Mouse (Mus musculus) embryonic facial prominence, embryonic 14.5 days (tissue): ENCODE measurements around the gene Agap1. TPM values are rescaled to one million over a fixed set of nuclear protein-coding genes. Genes with fewer than 3 reads are reported as not detected.

Experiments
- ATAC-seq: fragments of 200-750 bp; cut with Nextera tagmentation; 2 replicates; pipeline ENCODE4 v1.8.0; 2017; ENCODE audit warnings: low read depth, moderate number of reproducible peaks, moderate TSS enrichment
- DNase-seq: peaks from one replicate; pipeline ENCODE4 v3.0.0-alpha.2; 2015; ENCODE audit warnings: low spot score
- H3K27ac ChIP-seq: fragments of 300-500 bp; sonication (generic); replicated peaks from 2 replicates; pipeline ENCODE4 v1.5.1; 2014; ENCODE audit warnings: low read depth, mild to moderate bottlenecking, low read length, moderate library complexity
- H3K27me3 ChIP-seq: fragments of 300-500 bp; sonication (generic); replicated peaks from 2 replicates; pipeline ENCODE4 v1.6.1; 2014; ENCODE audit warnings: low read length; ENCODE audit not compliant: control insufficient read depth, insufficient read depth
- H3K36me3 ChIP-seq: fragments of 300-500 bp; sonication (generic); 2 replicates; pipeline ENCODE4 v1.6.1; 2014; ENCODE audit warnings: low read length, mixed read lengths; ENCODE audit not compliant: control insufficient read depth, insufficient read depth
- H3K4me1 ChIP-seq: fragments of 300-500 bp; sonication (generic); 2 replicates; pipeline ENCODE4 v1.6.1; 2014; ENCODE audit warnings: antibody characterized with exemption, low read length; ENCODE audit not compliant: control insufficient read depth, insufficient read depth
- H3K4me2 ChIP-seq: fragments of 300-500 bp; sonication (generic); 2 replicates; pipeline ENCODE4 v1.6.1; 2014; ENCODE audit warnings: low read depth, mild to moderate bottlenecking, low read length, moderate library complexity, mixed read lengths
- H3K4me3 ChIP-seq: fragments of 300-500 bp; sonication (generic); 2 replicates; pipeline ENCODE4 v1.5.1; 2014; ENCODE audit warnings: low read depth, mild to moderate bottlenecking, low read length
- H3K9ac ChIP-seq: fragments of 300-500 bp; sonication (generic); 2 replicates; pipeline ENCODE4 v1.6.1; 2014; ENCODE audit warnings: low read depth, mild to moderate bottlenecking, low read length, moderate library complexity, mixed read lengths
- H3K9me3 ChIP-seq: fragments of 300-500 bp; sonication (generic); 2 replicates; pipeline ENCODE4 v1.6.1; 2016; ENCODE audit warnings: low read length; ENCODE audit not compliant: control insufficient read depth
- WGBS: fragments of 180-500 bp; shearing (Covaris S2); extraction: QIAGEN DNeasy Blood & Tissue Kit; methylation state at CpG from one replicate; pipeline ENCODE4 v1.1.7; 2014; 5-methylcytosine and 5-hydroxymethylcytosine counted together
- polyA plus RNA-seq: library from polyadenylated mRNA; unstranded; fragments of >200 nt; fragmentation: Nextera tagmentation; extraction: Ambion mirVana; gene quantifications from 2 replicates; pipeline ENCODE4 v1.2.1, GENCODE M21; 2014

Agap1 gene
- polyA plus RNA-seq, 1 experiment from 2014 or later = 19.9 TPM

DNA sequence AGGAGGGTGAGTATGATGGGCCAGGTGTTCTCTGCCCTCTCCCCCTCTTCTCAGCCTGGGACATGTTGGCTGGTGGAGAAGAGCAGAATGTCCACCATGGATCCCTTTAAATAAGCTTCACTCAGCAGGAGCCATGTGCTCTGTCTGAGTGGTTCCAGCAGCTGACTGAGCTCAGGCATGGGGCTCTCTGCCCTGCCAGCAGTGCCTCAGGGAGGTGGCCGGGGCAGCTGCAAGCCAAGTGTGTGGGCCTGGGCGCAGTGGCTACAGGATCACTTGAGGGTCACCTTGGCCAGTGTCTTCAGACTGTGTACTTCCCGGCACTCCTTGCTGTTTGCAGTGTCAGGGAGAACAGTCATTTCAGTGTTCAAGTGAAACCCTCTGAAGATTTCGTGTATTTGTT lies 183.1 kb downstream of the Agap1 start:
- Histone ChIP-seq H3K4me2 (no peak overlapping the region), H3K9ac (no peak overlapping the region), H3K27ac (no peak overlapping the region), H3K4me1 (no peaks in the 10 kb centered on the region), H3K4me3 (no peak overlapping the region), H3K27me3 (no peaks in the 10 kb centered on the region), H3K36me3 (peaks cover 38% of the 10 kb centered on the region), H3K9me3 (no peaks in the 10 kb centered on the region)
- ATAC-seq (peak; percentile 45; the same call in 1 of the 2 replicates), DNase-seq (no peak)
- 84% methylated on average over 4 of the region's 4 CpGs for WGBS

DNA sequence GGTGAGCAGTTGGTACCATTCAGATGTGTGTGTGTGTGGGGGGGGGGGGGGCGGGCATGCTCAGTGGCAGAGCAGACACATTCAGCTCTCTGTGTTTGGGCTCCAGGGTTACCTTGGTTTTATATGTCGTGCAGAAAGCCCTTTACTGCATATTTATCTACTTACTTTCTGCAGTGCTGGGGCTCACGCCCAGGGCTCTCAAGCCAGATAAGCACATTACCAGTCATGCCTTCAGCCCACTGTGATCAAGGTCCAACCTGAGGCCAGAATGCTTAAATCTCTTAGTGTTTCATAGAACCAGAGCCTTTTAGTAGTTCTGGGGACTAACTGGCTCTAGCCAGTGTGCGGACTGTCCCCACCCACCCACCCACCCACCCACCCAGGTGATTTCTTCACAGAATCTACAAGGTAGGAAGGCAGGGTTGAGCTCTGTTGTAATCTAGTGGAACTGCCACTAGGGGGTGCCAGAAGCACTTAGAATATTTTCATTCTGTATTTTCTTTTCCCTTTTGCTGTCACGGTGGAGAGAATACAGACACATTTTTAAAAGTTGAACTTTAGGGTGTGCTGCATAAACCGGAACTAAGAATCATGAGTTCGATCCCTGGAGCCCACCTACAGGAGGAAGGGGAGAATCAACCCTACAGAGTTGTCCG lies 189.0 kb downstream of the Agap1 start:
- ATAC-seq = no peak
- no peak overlapping the region for H3K27ac ChIP-seq
- WGBS = 66% methylated on average over 8 of the region's 8 CpGs
- no peak overlapping the region for H3K9ac ChIP-seq
- 0 out of 2 replicates have a peak overlapping the region, but pooled peaks have one; percentile 12 for H3K4me2 ChIP-seq
- DNase-seq = peak; percentile 45
- no peak overlapping the region for H3K4me3 ChIP-seq
- no peaks in the 10 kb centered on the region for H3K9me3 ChIP-seq
- H3K4me1 ChIP-seq = no peaks in the 10 kb centered on the region
- peaks cover 12% of the 10 kb centered on the region for H3K36me3 ChIP-seq
- no peaks in the 10 kb centered on the region for H3K27me3 ChIP-seq

GRCm38 (mm10) chr1:89644120-89644519 lies 189.5 kb downstream of the Agap1 start:
- H3K9me3 ChIP-seq = no peaks in the 10 kb centered on the region
- H3K4me3 ChIP-seq = no peak overlapping the region
- no peaks in the 10 kb centered on the region for H3K27me3 ChIP-seq
- H3K9ac ChIP-seq = no peak overlapping the region
- WGBS = 67% methylated on average over 11 of the region's 11 CpGs
- no peak overlapping the region for H3K27ac ChIP-seq
- ATAC-seq = no peak
- H3K4me1 ChIP-seq = no peaks in the 10 kb centered on the region
- H3K36me3 ChIP-seq = peaks cover 7% of the 10 kb centered on the region; the same call in 1 of the 2 replicates
- DNase-seq = peak; percentile 33
- H3K4me2 ChIP-seq = 0 out of 2 replicates have a peak overlapping the region, but pooled peaks have one; percentile 12

DNA sequence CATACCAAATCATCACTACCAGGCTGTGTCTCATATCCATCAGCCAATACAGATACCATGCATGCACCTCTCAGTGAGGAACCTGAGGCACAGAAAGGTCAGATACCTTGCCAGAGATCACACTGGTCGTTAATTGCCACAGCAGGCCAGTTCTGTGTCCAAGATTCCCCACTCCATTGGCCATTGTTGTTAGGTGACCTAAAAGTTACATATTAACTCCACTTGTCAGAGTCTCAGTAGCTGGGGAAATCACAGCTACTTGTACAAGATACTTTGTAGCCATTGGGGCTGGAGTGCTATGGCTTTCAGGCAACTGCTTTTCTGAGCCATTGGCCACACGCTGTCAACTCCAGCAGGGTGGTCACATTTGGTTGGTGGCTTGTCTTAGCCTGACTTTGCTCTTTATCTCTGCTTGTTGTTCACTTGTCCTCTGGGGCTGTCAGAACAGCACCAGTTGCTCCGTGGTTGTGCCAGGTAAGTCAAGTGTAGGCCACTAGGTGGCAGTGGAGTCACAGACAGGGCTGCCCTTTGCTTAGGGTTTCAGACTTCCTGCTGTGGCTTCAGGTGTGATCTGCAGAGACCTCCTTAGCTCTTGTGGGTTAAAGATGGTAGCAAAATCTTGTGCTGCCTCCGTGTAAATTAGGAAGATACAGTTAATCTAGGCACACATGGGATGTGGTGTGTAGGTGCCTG lies 191.9 kb downstream of the Agap1 start:
- WGBS = 26% methylated on average over 4 of the region's 4 CpGs
- DNase-seq = peak; percentile 79
- H3K4me3 ChIP-seq = no peak overlapping the region
- no peaks in the 10 kb centered on the region for H3K4me1 ChIP-seq
- H3K9ac ChIP-seq = no peak overlapping the region
- H3K36me3 ChIP-seq = no peaks in the 10 kb centered on the region
- no peak overlapping the region for H3K4me2 ChIP-seq
- H3K27ac ChIP-seq = no peak overlapping the region
- H3K27me3 ChIP-seq = no peaks in the 10 kb centered on the region
- H3K9me3 ChIP-seq = no peaks in the 10 kb centered on the region
- ATAC-seq = peak; percentile 68; the same call in 1 of the 2 replicates

DNA sequence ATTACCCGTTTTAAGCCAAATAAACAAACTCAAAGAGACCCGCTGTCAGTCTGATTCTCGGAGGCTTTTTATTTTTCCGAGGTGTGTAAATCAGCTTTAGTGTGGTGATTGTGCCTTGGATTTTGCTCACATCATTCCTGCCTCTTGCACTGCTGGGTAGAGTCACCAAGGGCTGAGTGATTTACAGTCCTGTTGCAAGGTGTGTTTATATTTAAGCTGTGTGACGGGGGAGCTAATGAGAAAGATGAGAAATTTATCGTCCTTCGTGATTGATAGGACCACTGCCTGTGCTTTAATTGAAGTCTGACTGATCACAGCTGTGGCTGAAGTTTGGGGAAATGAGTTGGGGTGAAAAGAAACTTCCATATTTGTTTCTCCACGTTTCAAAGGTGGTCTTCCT lies 192.9 kb downstream of the Agap1 start:
- no peak for ATAC-seq
- WGBS = 81% methylated on average over 8 of the region's 8 CpGs
- Histone ChIP-seq H3K4me2 (no peak overlapping the region), H3K9me3 (no peaks in the 10 kb centered on the region), H3K4me3 (no peak overlapping the region), H3K36me3 (no peaks in the 10 kb centered on the region), H3K27ac (no peak overlapping the region), H3K9ac (no peak overlapping the region), H3K27me3 (no peaks in the 10 kb centered on the region), H3K4me1 (no peaks in the 10 kb centered on the region)
- no peak for DNase-seq

GRCm38 (mm10) chr1:89650557-89650956 lies 196.0 kb downstream of the Agap1 start:
- ATAC-seq (no peak), DNase-seq (no peak)
- H3K4me3 ChIP-seq = no peak overlapping the region
- no peak overlapping the region for H3K9ac ChIP-seq
- H3K4me2 ChIP-seq = no peak overlapping the region
- H3K36me3 ChIP-seq = no peaks in the 10 kb centered on the region
- no peaks in the 10 kb centered on the region for H3K27me3 ChIP-seq
- no peaks in the 10 kb centered on the region for H3K9me3 ChIP-seq
- no peak overlapping the region for H3K27ac ChIP-seq
- no peaks in the 10 kb centered on the region for H3K4me1 ChIP-seq
- WGBS = 80% methylated on average over 7 of the region's 7 CpGs

DNA sequence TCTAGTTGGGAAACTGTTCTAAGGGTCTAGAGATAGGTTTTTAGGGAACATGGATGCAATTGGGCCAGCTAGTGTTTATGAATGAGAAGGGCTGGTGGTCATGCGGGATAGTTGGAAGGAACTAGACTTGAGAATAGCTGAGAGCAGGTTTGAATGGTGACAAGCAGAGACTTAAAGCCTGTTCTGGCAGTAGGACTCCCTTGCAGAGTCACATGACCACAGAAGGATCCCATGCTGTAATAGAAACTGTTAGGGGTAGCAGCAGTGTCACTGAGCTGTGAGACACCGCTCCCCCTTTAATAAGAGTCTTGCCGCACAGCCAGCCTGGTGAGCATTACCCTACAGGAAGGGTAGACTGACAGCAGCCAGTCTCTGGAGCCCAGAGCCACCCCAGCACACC lies 201.6 kb downstream of the Agap1 start:
- no peak overlapping the region for H3K4me3 ChIP-seq
- H3K27me3 ChIP-seq = no peaks in the 10 kb centered on the region
- DNase-seq = no peak
- no peaks in the 10 kb centered on the region for H3K9me3 ChIP-seq
- H3K4me2 ChIP-seq = no peak overlapping the region
- 0 out of 2 replicates have a peak overlapping the region, but pooled peaks have one; percentile 6 for H3K27ac ChIP-seq
- 96% methylated on average over 2 of the region's 3 CpGs for WGBS
- no peak overlapping the region for H3K9ac ChIP-seq
- no peaks in the 10 kb centered on the region for H3K36me3 ChIP-seq
- H3K4me1 ChIP-seq = peaks cover 6% of the 10 kb centered on the region; the same call in 1 of the 2 replicates
- no peak for ATAC-seq

- Histone ChIP-seq H3K9me3 (no peaks in the 10 kb centered on the region), H3K27me3 (no peaks in the 10 kb centered on the region), H3K36me3 (no peaks in the 10 kb centered on the region), H3K9ac (no peak overlapping the region), H3K4me1 (peaks cover 6% of the 10 kb centered on the region; the same call in 1 of the 2 replicates), H3K27ac (0 out of 2 replicates have a peak overlapping the region, but pooled peaks have one; percentile 48), H3K4me2 (peak overlapping the region; percentile 12; the same call in 1 of the 2 replicates), H3K4me3 (no peak overlapping the region)
- ATAC-seq (peak; percentile 64; the same call in 1 of the 2 replicates), DNase-seq (peak; percentile 86)
- 34% methylated on average over 11 of the region's 11 CpGs for WGBS
Observed at GRCm38 (mm10) chr1:89656643-89657321, 202.2 kb downstream of the Agap1 start.
